Mouse (Mus musculus): Measurements from ENCODE around the gene Csrnp3. TPM values are rescaled to one million over a fixed set of nuclear protein-coding genes. Genes with fewer than 3 reads are reported as not detected.

Csrnp3 gene
- total and polyA plus RNA-seq, 3 experiments: not detected

GRCm38 (mm10) chr2:66063291-66063690, 217.7 kb downstream of the Csrnp3 start:
- no peaks in the 10 kb centered on the region for H3K27me3 ChIP-seq (ENCODE audit: control insufficient read depth in 1 of 2, insufficient read depth in 2 of 2, low read length in 2 of 2)
- no peaks in the 10 kb centered on the region for H3K79me2 ChIP-seq (ENCODE audit: control insufficient read depth, insufficient read depth, low read length, poor library complexity)
- no peak for DNase-seq (ENCODE audit: low read depth, low spot score)
- no peaks in the 10 kb centered on the region for H3K4me1 ChIP-seq (ENCODE audit: control insufficient read depth in 1 of 2, insufficient read depth in 2 of 2, low read length in 2 of 2)
- no peaks in the 10 kb centered on the region for H3K9me3 ChIP-seq (replicated peaks; ENCODE audit: insufficient read depth, low read length)
- H3K27ac ChIP-seq (ENCODE audit: control insufficient read depth, low read depth, low read length): no peak overlapping the region
- H3K4me3 ChIP-seq (ENCODE audit: control insufficient read depth in 1 of 2, insufficient read depth in 1 of 2, low read depth in 2 of 2, low read length in 2 of 2): no peak overlapping the region
- no peaks in the 10 kb centered on the region for H3K36me3 ChIP-seq (ENCODE audit: control insufficient read depth in 1 of 2, insufficient read depth in 2 of 2, low read length in 2 of 2)
- no peak for TF ChIP-seq MAX (IDR thresholded peaks at IDR 0.05; ENCODE audit: low read length)
- TF ChIP-seq CHD1 (IDR thresholded peaks at IDR 0.05; ENCODE audit: low read depth, low read length): no peak
- no peak for TF ChIP-seq POLR2AphosphoS2 (IDR thresholded peaks at IDR 0.05; ENCODE audit: low read length)
- no peak for TF ChIP-seq POLR2AphosphoS5 (IDR thresholded peaks at IDR 0.05; ENCODE audit: borderline replicate concordance, low read depth, low read length)
- TF ChIP-seq E2F4 (IDR thresholded peaks at IDR 0.05; ENCODE audit: borderline replicate concordance, low read depth, low read length): no peak
- TF ChIP-seq CTCF (IDR thresholded peaks at IDR 0.05 in 2 of 3, conservative IDR thresholded peaks at IDR 0.05 in 1 of 3; ENCODE audit: control insufficient read depth in 1 of 3, insufficient read depth in 1 of 3, low read depth in 2 of 3, low read length in 3 of 3, poor library complexity in 1 of 3, severe bottlenecking in 1 of 3): no peak
- TF ChIP-seq SIN3A (IDR thresholded peaks at IDR 0.05; ENCODE audit: low read length): no peak
- no peak for TF ChIP-seq HCFC1 (IDR thresholded peaks at IDR 0.05; ENCODE audit: low read depth, low read length)
- TF ChIP-seq JUND (IDR thresholded peaks at IDR 0.05; ENCODE audit: low read depth, low read length): no peak
- no peak for TF ChIP-seq USF1 (IDR thresholded peaks at IDR 0.05; ENCODE audit: low read depth, low read length)
- H3K9ac ChIP-seq (ENCODE audit: control insufficient read depth, low read depth, low read length, poor library complexity, severe bottlenecking): no peak overlapping the region

GRCm38 (mm10) chr2:66069454-66069853, 223.9 kb downstream of the Csrnp3 start:
- H3K4me3 ChIP-seq (ENCODE audit: control insufficient read depth in 1 of 2, insufficient read depth in 1 of 2, low read depth in 2 of 2, low read length in 2 of 2): no peak overlapping the region
- no peak overlapping the region for H3K9ac ChIP-seq (ENCODE audit: control insufficient read depth, low read depth, low read length, poor library complexity, severe bottlenecking)
- no peaks in the 10 kb centered on the region for H3K36me3 ChIP-seq (ENCODE audit: control insufficient read depth in 1 of 2, insufficient read depth in 2 of 2, low read length in 2 of 2)
- no peak for DNase-seq (ENCODE audit: low read depth, low spot score)
- H3K27me3 ChIP-seq (ENCODE audit: control insufficient read depth in 1 of 2, insufficient read depth in 2 of 2, low read length in 2 of 2): no peaks in the 10 kb centered on the region
- H3K79me2 ChIP-seq (ENCODE audit: control insufficient read depth, insufficient read depth, low read length, poor library complexity): no peaks in the 10 kb centered on the region
- TF ChIP-seq RCOR1 (IDR thresholded peaks at IDR 0.05; ENCODE audit: low read depth, low read length): no peak
- TF ChIP-seq ZKSCAN1 (IDR thresholded peaks at IDR 0.05; ENCODE audit: low read depth, low read length): no peak
- no peak for TF ChIP-seq BHLHE40 (IDR thresholded peaks at IDR 0.05; ENCODE audit: borderline replicate concordance, low read depth, low read length)
- TF ChIP-seq MEF2A (IDR thresholded peaks at IDR 0.05; ENCODE audit: extremely low read depth, insufficient replicate concordance, low read depth, low read length, poor library complexity, severe bottlenecking): no peak
- TF ChIP-seq MAZ (IDR thresholded peaks at IDR 0.05; ENCODE audit: low read depth, low read length): no peak
- no peak for TF ChIP-seq JUND (IDR thresholded peaks at IDR 0.05; ENCODE audit: low read depth, low read length)
- TF ChIP-seq GABPA (IDR thresholded peaks at IDR 0.05; ENCODE audit: low read depth, low read length): no peak
- TF ChIP-seq USF2 (IDR thresholded peaks at IDR 0.05; ENCODE audit: borderline replicate concordance in 1 of 2, insufficient read depth in 1 of 2, low read depth in 1 of 2, low read length in 2 of 2): no peak
- TF ChIP-seq ZMIZ1 (IDR thresholded peaks at IDR 0.05; ENCODE audit: low read depth, low read length): no peak
- TF ChIP-seq ZC3H11A (IDR thresholded peaks at IDR 0.05; ENCODE audit: low read depth, low read length): no peak
- TF ChIP-seq NRF1 (IDR thresholded peaks at IDR 0.05; ENCODE audit: insufficient read depth, low read depth, low read length, poor library complexity, severe bottlenecking): no peak
- TF ChIP-seq GATA1 (IDR thresholded peaks at IDR 0.05; ENCODE audit: low read depth, low read length): no peak
- no peak for TF ChIP-seq TCF12 (IDR thresholded peaks at IDR 0.05; ENCODE audit: low read depth, low read length)
- no peak for TF ChIP-seq ELF1 (IDR thresholded peaks at IDR 0.05; ENCODE audit: low read depth, low read length)
- no peak for TF ChIP-seq MYB (IDR thresholded peaks at IDR 0.05; ENCODE audit: low read depth, low read length)
- no peak for TF ChIP-seq CHD2 (IDR thresholded peaks at IDR 0.05; ENCODE audit: low read length)
- TF ChIP-seq RAD21 (IDR thresholded peaks at IDR 0.05; ENCODE audit: low read depth, low read length): no peak
- TF ChIP-seq CTCF (IDR thresholded peaks at IDR 0.05 in 2 of 3, conservative IDR thresholded peaks at IDR 0.05 in 1 of 3; ENCODE audit: control insufficient read depth in 1 of 3, insufficient read depth in 1 of 3, low read depth in 2 of 3, low read length in 3 of 3, poor library complexity in 1 of 3, severe bottlenecking in 1 of 3): no peak
- TF ChIP-seq MAX (IDR thresholded peaks at IDR 0.05; ENCODE audit: low read length): no peak
- H3K9me3 ChIP-seq (replicated peaks; ENCODE audit: insufficient read depth, low read length): no peaks in the 10 kb centered on the region
- H3K4me1 ChIP-seq (ENCODE audit: control insufficient read depth in 1 of 2, insufficient read depth in 2 of 2, low read length in 2 of 2): no peaks in the 10 kb centered on the region
- no peak overlapping the region for H3K27ac ChIP-seq (ENCODE audit: control insufficient read depth, low read depth, low read length)
